Mouse (Mus musculus): ENCODE measurements around the gene Apba1. TPM values are rescaled to one million over a fixed set of nuclear protein-coding genes. Genes with fewer than 3 reads are reported as not detected.

Apba1 gene
- polyA plus RNA-seq, 1 experiment from 2014 or later = 0.31 TPM

GRCm38 (mm10) chr19:23780105-23780504 lies 21.4 kb downstream of the Apba1 start:
- no peak overlapping the region for H3K27ac ChIP-seq (replicated peaks)
- DNase-seq (ENCODE audit: low spot score) = no peak
- no peaks in the 10 kb centered on the region for H3K27me3 ChIP-seq (replicated peaks; ENCODE audit: low read depth, poor library complexity, severe bottlenecking)
- H3K9me3 ChIP-seq = no peaks in the 10 kb centered on the region
- H3K36me3 ChIP-seq (replicated peaks) = no peaks in the 10 kb centered on the region
- peaks cover 15% of the 10 kb centered on the region for H3K4me1 ChIP-seq
- WGBS = 86% methylated on average over 4 of the region's 4 CpGs
- H3K4me3 ChIP-seq = no peak overlapping the region

- Histone ChIP-seq H3K36me3 (replicated peaks) (no peaks in the 10 kb centered on the region), H3K27me3 (replicated peaks; ENCODE audit: low read depth, poor library complexity, severe bottlenecking) (no peaks in the 10 kb centered on the region), H3K4me1 (peaks cover 15% of the 10 kb centered on the region), H3K9me3 (no peaks in the 10 kb centered on the region), H3K27ac (replicated peaks) (no peak overlapping the region), H3K4me3 (peak overlapping the region; percentile 25; the same call in 1 of the 2 replicates)
- WGBS = 6% methylated on average over 9 of the region's 9 CpGs
- peak; percentile 68 for DNase-seq (ENCODE audit: low spot score)
These were observed 23.3 kb downstream of the Apba1 start for GRCm38 (mm10) chr19:23781968-23782367.

GRCm38 (mm10) chr19:23788420-23789132 lies 29.9 kb downstream of the Apba1 start:
- no peak overlapping the region for H3K4me3 ChIP-seq
- DNase-seq (ENCODE audit: low spot score) = no peak
- no peaks in the 10 kb centered on the region for H3K4me1 ChIP-seq
- 85% methylated on average over 9 of the region's 9 CpGs for WGBS
- no peaks in the 10 kb centered on the region for H3K36me3 ChIP-seq (replicated peaks)
- no peak overlapping the region for H3K27ac ChIP-seq (replicated peaks)
- H3K27me3 ChIP-seq (replicated peaks; ENCODE audit: low read depth, poor library complexity, severe bottlenecking) = no peaks in the 10 kb centered on the region
- H3K9me3 ChIP-seq = no peaks in the 10 kb centered on the region

- no peaks in the 10 kb centered on the region for H3K27me3 ChIP-seq (replicated peaks; ENCODE audit: low read depth, poor library complexity, severe bottlenecking)
- H3K27ac ChIP-seq (replicated peaks) = no peak overlapping the region
- H3K4me3 ChIP-seq = no peak overlapping the region
- 79% methylated on average over 6 of the region's 6 CpGs for WGBS
- DNase-seq (ENCODE audit: low spot score) = no peak
- H3K9me3 ChIP-seq = no peaks in the 10 kb centered on the region
- no peaks in the 10 kb centered on the region for H3K36me3 ChIP-seq (replicated peaks)
- H3K4me1 ChIP-seq = no peaks in the 10 kb centered on the region
These were observed 33.0 kb downstream of the Apba1 start for GRCm38 (mm10) chr19:23791704-23792103.

GRCm38 (mm10) chr19:23792559-23792958 lies 33.9 kb downstream of the Apba1 start:
- no peak for DNase-seq (ENCODE audit: low spot score)
- no peaks in the 10 kb centered on the region for H3K4me1 ChIP-seq
- no peaks in the 10 kb centered on the region for H3K36me3 ChIP-seq (replicated peaks)
- H3K9me3 ChIP-seq = no peaks in the 10 kb centered on the region
- no peaks in the 10 kb centered on the region for H3K27me3 ChIP-seq (replicated peaks; ENCODE audit: low read depth, poor library complexity, severe bottlenecking)
- H3K27ac ChIP-seq (replicated peaks) = no peak overlapping the region
- no peak overlapping the region for H3K4me3 ChIP-seq
- 91% methylated on average over 6 of the region's 6 CpGs for WGBS

GRCm38 (mm10) chr19:23794491-23794890 lies 35.8 kb downstream of the Apba1 start:
- no peak for DNase-seq (ENCODE audit: low spot score)
- 78% methylated on average over 3 of the region's 3 CpGs for WGBS
- no peak overlapping the region for H3K27ac ChIP-seq (replicated peaks)
- H3K4me3 ChIP-seq = no peak overlapping the region
- H3K27me3 ChIP-seq (replicated peaks; ENCODE audit: low read depth, poor library complexity, severe bottlenecking) = no peaks in the 10 kb centered on the region
- H3K36me3 ChIP-seq (replicated peaks) = no peaks in the 10 kb centered on the region
- H3K4me1 ChIP-seq = no peaks in the 10 kb centered on the region
- H3K9me3 ChIP-seq = no peaks in the 10 kb centered on the region

- Histone ChIP-seq H3K27me3 (replicated peaks; ENCODE audit: low read depth, poor library complexity, severe bottlenecking) (no peaks in the 10 kb centered on the region), H3K4me1 (no peaks in the 10 kb centered on the region), H3K9me3 (no peaks in the 10 kb centered on the region), H3K4me3 (no peak overlapping the region), H3K36me3 (replicated peaks) (no peaks in the 10 kb centered on the region), H3K27ac (replicated peaks) (no peak overlapping the region)
- no peak for DNase-seq (ENCODE audit: low spot score)
- WGBS = 84% methylated on average over 4 of the region's 4 CpGs
These were observed 36.5 kb downstream of the Apba1 start for GRCm38 (mm10) chr19:23795156-23795555.

- Histone ChIP-seq H3K27ac (replicated peaks) (no peak overlapping the region), H3K36me3 (replicated peaks) (no peaks in the 10 kb centered on the region), H3K4me1 (0 out of 2 replicates have a peak, but pooled peaks cover 3% of the 10 kb centered on the region), H3K4me3 (no peak overlapping the region), H3K9me3 (no peaks in the 10 kb centered on the region), H3K27me3 (replicated peaks; ENCODE audit: low read depth, poor library complexity, severe bottlenecking) (no peaks in the 10 kb centered on the region)
- 66% methylated on average over 1 of the region's 1 CpGs for WGBS
- no peak for DNase-seq (ENCODE audit: low spot score)
These were observed 42.5 kb downstream of the Apba1 start for GRCm38 (mm10) chr19:23801174-23801573.

GRCm38 (mm10) chr19:23803221-23803870 lies 44.7 kb downstream of the Apba1 start:
- Histone ChIP-seq H3K4me3 (no peak overlapping the region), H3K27me3 (replicated peaks; ENCODE audit: low read depth, poor library complexity, severe bottlenecking) (no peaks in the 10 kb centered on the region), H3K9me3 (no peaks in the 10 kb centered on the region), H3K27ac (replicated peaks) (no peak overlapping the region), H3K4me1 (peaks cover 6% of the 10 kb centered on the region), H3K36me3 (replicated peaks) (no peaks in the 10 kb centered on the region)
- WGBS = 81% methylated on average over 4 of the region's 4 CpGs
- DNase-seq (ENCODE audit: low spot score) = no peak

GRCm38 (mm10) chr19:23806796-23807195 lies 48.1 kb downstream of the Apba1 start:
- Histone ChIP-seq H3K4me3 (no peak overlapping the region), H3K27ac (replicated peaks) (no peak overlapping the region), H3K27me3 (replicated peaks; ENCODE audit: low read depth, poor library complexity, severe bottlenecking) (no peaks in the 10 kb centered on the region), H3K36me3 (replicated peaks) (no peaks in the 10 kb centered on the region), H3K9me3 (no peaks in the 10 kb centered on the region), H3K4me1 (peaks cover 6% of the 10 kb centered on the region)
- no peak for DNase-seq (ENCODE audit: low spot score)
- 58% methylated on average over 6 of the region's 6 CpGs for WGBS

- H3K27ac ChIP-seq (replicated peaks) = no peak overlapping the region
- H3K36me3 ChIP-seq (replicated peaks) = no peaks in the 10 kb centered on the region
- WGBS = 87% methylated on average over 8 of the region's 8 CpGs
- H3K27me3 ChIP-seq (replicated peaks; ENCODE audit: low read depth, poor library complexity, severe bottlenecking) = no peaks in the 10 kb centered on the region
- peaks cover 6% of the 10 kb centered on the region for H3K4me1 ChIP-seq
- no peaks in the 10 kb centered on the region for H3K9me3 ChIP-seq
- H3K4me3 ChIP-seq = no peak overlapping the region
- no peak for DNase-seq (ENCODE audit: low spot score)
These were observed 48.7 kb downstream of the Apba1 start for GRCm38 (mm10) chr19:23807371-23807770.

GRCm38 (mm10) chr19:23809236-23809635 lies 50.5 kb downstream of the Apba1 start:
- H3K4me3 ChIP-seq = no peak overlapping the region
- 88% methylated on average over 1 of the region's 1 CpGs for WGBS
- H3K4me1 ChIP-seq = peaks cover 4% of the 10 kb centered on the region
- no peaks in the 10 kb centered on the region for H3K27me3 ChIP-seq (replicated peaks; ENCODE audit: low read depth, poor library complexity, severe bottlenecking)
- H3K9me3 ChIP-seq = no peaks in the 10 kb centered on the region
- no peaks in the 10 kb centered on the region for H3K36me3 ChIP-seq (replicated peaks)
- no peak for DNase-seq (ENCODE audit: low spot score)
- no peak overlapping the region for H3K27ac ChIP-seq (replicated peaks)

- H3K36me3 ChIP-seq (replicated peaks) = no peaks in the 10 kb centered on the region
- H3K27me3 ChIP-seq (replicated peaks; ENCODE audit: low read depth, poor library complexity, severe bottlenecking) = no peaks in the 10 kb centered on the region
- no peak for DNase-seq (ENCODE audit: low spot score)
- no peaks in the 10 kb centered on the region for H3K9me3 ChIP-seq
- H3K27ac ChIP-seq (replicated peaks) = no peak overlapping the region
- 73% methylated on average over 5 of the region's 5 CpGs for WGBS
- no peak overlapping the region for H3K4me3 ChIP-seq
- peaks cover 4% of the 10 kb centered on the region for H3K4me1 ChIP-seq
These were observed 51.8 kb downstream of the Apba1 start for GRCm38 (mm10) chr19:23810512-23810911.

Data from embryonic facial prominence, embryonic 10.5 days (tissue).